Mouse (Mus musculus): ENCODE results near the gene Rtn3. TPM values are rescaled to one million over a fixed set of nuclear protein-coding genes. Genes with fewer than 3 reads are reported as not detected.

The Rtn3 gene
- total and polyA plus RNA-seq, 2 experiments from 2014 or later: 70.4 to 99.7 TPM

DNA sequence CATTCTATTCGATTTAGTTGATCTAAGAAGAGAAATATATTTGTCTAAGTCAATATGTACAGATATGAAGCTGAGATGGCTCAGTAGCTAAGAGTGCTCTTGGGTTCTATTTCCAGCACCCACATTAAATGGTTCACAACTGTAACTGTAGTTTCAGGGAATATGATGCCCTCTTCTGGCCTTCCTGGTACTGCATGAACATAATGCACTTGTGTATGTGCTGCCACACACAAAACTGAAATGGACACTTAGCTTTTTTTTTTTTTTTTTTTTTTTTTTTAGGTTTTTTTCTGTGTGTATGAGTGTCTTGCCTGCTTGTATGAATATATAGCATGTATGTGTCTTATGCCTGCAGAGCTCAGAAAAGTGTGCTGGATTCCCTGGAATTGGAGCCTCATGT, 40.2 kb upstream of the Rtn3 start:
- no peak for ATAC-seq (ENCODE audit: insufficient read depth, low read depth)
- 94% methylated on average over 1 of the region's 1 CpGs for WGBS
- no peak for DNase-seq (ENCODE audit: low spot score)
- Histone ChIP-seq H3K27ac (ENCODE audit: low read depth) (no peak overlapping the region), H3K4me1 (ENCODE audit: control insufficient read depth, insufficient read depth) (no peaks in the 10 kb centered on the region), H3K9me3 (replicated peaks; ENCODE audit: control insufficient read depth, low read length) (no peaks in the 10 kb centered on the region), H3K4me3 (ENCODE audit: low read depth, low read length) (no peak overlapping the region), H3K27me3 (ENCODE audit: control insufficient read depth, insufficient read depth, low read length) (no peaks in the 10 kb centered on the region), H3K36me3 (replicated peaks; ENCODE audit: control insufficient read depth, insufficient read depth, low read length) (peaks cover 68% of the 10 kb centered on the region), H3K4me2 (ENCODE audit: low read depth, low read length) (no peak overlapping the region), H3K9ac (replicated peaks; ENCODE audit: low read depth, low read length) (no peak overlapping the region)
- TF ChIP-seq CTCF (IDR thresholded peaks at IDR 0.05; ENCODE audit: low read depth) (no peak), EP300 (IDR thresholded peaks at IDR 0.05; ENCODE audit: low read depth) (no peak)

DNA sequence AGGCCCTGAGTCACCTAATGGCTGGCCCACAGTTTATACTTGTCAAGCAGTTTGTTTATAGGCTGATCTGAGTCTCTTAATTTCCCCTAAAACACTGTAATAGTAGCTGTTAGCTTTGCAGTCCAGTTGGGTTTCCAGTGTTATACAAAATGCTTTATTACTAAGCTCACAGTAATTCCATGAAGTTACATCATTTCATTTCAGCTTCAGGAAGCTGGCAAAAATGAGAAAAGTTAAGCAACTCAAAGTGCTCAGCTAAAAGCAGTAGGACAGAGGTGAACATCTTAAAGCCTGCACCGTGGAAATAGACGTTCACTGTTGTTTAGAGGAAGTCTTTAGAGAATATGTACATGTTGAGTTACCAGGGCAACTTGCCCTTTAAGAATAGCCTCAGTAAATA, 39.8 kb upstream of the Rtn3 start:
- ATAC-seq (ENCODE audit: insufficient read depth, low read depth): no peak
- Histone ChIP-seq H3K4me3 (ENCODE audit: low read depth, low read length) (no peak overlapping the region), H3K4me2 (ENCODE audit: low read depth, low read length) (no peak overlapping the region), H3K27me3 (ENCODE audit: control insufficient read depth, insufficient read depth, low read length) (no peaks in the 10 kb centered on the region), H3K36me3 (replicated peaks; ENCODE audit: control insufficient read depth, insufficient read depth, low read length) (peaks cover 70% of the 10 kb centered on the region), H3K9ac (replicated peaks; ENCODE audit: low read depth, low read length) (no peak overlapping the region), H3K4me1 (ENCODE audit: control insufficient read depth, insufficient read depth) (no peaks in the 10 kb centered on the region), H3K9me3 (replicated peaks; ENCODE audit: control insufficient read depth, low read length) (no peaks in the 10 kb centered on the region), H3K27ac (ENCODE audit: low read depth) (no peak overlapping the region)
- no peak for DNase-seq (ENCODE audit: low spot score)
- 100% methylated on average over 2 of the region's 2 CpGs for WGBS
- TF ChIP-seq CTCF (IDR thresholded peaks at IDR 0.05; ENCODE audit: low read depth) (no peak), EP300 (IDR thresholded peaks at IDR 0.05; ENCODE audit: low read depth) (no peak)

DNA sequence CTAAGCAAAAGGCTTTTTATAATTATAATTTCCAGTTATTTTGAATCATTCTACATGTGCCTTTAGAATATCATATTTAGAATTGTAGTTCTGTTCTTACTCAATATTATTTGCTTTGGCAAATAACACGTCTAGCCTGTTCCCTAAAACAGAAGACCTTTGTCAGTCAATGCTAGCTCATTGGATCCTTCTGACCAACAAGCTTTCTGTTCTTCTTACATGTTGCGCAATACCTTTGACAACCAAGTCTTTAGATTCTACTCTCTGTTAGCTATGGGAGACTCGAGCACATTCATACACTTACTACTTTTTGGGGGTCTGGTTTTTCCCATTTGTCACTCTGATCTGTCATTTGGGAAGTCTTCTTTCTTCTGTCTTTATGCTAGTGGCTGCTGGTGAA, 38.5 kb upstream of the Rtn3 start:
- Histone ChIP-seq H3K27me3 (ENCODE audit: control insufficient read depth, insufficient read depth, low read length) (no peaks in the 10 kb centered on the region), H3K4me3 (ENCODE audit: low read depth, low read length) (no peak overlapping the region), H3K4me1 (ENCODE audit: control insufficient read depth, insufficient read depth) (no peaks in the 10 kb centered on the region), H3K9ac (replicated peaks; ENCODE audit: low read depth, low read length) (no peak overlapping the region), H3K27ac (ENCODE audit: low read depth) (no peak overlapping the region), H3K9me3 (replicated peaks; ENCODE audit: control insufficient read depth, low read length) (no peaks in the 10 kb centered on the region), H3K4me2 (ENCODE audit: low read depth, low read length) (no peak overlapping the region), H3K36me3 (replicated peaks; ENCODE audit: control insufficient read depth, insufficient read depth, low read length) (peaks cover 73% of the 10 kb centered on the region)
- DNase-seq (ENCODE audit: low spot score) (no peak), ATAC-seq (ENCODE audit: insufficient read depth, low read depth) (no peak)
- no peak for TF ChIP-seq EP300 (IDR thresholded peaks at IDR 0.05; ENCODE audit: low read depth)
- TF ChIP-seq CTCF (IDR thresholded peaks at IDR 0.05; ENCODE audit: low read depth): no peak
- WGBS: 89% methylated on average over 3 of the region's 3 CpGs

DNA sequence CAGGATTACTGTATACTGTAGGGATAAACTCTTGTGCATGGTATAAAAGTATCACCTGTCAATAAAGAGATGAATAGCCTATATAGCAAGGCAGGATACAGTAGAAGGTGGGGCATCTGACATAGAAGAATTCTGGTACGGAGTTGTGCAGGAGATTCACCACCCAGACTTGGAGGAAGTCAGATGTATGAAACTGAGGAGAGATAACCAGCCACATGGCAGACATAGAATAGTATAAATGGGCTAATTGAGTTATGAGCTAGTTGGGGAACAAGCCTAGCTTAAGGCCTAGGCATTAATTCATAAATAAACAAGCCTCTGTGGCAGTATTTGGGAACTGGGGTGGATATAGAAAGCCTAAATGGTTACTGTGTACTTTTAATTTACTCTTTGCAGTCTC, 33.4 kb upstream of the Rtn3 start:
- peaks cover 41% of the 10 kb centered on the region for H3K36me3 ChIP-seq (replicated peaks; ENCODE audit: control insufficient read depth, insufficient read depth, low read length)
- H3K4me2 ChIP-seq (ENCODE audit: low read depth, low read length): no peak overlapping the region
- DNase-seq (ENCODE audit: low spot score): no peak
- H3K27ac ChIP-seq (ENCODE audit: low read depth): no peak overlapping the region
- no peaks in the 10 kb centered on the region for H3K9me3 ChIP-seq (replicated peaks; ENCODE audit: control insufficient read depth, low read length)
- no peak overlapping the region for H3K9ac ChIP-seq (replicated peaks; ENCODE audit: low read depth, low read length)
- no peak overlapping the region for H3K4me3 ChIP-seq (ENCODE audit: low read depth, low read length)
- no peaks in the 10 kb centered on the region for H3K27me3 ChIP-seq (ENCODE audit: control insufficient read depth, insufficient read depth, low read length)
- H3K4me1 ChIP-seq (ENCODE audit: control insufficient read depth, insufficient read depth): no peaks in the 10 kb centered on the region
- WGBS: 82% methylated on average over 1 of the region's 1 CpGs
- no peak for ATAC-seq (ENCODE audit: insufficient read depth, low read depth)
- TF ChIP-seq EP300 (IDR thresholded peaks at IDR 0.05; ENCODE audit: low read depth) (no peak), CTCF (IDR thresholded peaks at IDR 0.05; ENCODE audit: low read depth) (no peak)

DNA sequence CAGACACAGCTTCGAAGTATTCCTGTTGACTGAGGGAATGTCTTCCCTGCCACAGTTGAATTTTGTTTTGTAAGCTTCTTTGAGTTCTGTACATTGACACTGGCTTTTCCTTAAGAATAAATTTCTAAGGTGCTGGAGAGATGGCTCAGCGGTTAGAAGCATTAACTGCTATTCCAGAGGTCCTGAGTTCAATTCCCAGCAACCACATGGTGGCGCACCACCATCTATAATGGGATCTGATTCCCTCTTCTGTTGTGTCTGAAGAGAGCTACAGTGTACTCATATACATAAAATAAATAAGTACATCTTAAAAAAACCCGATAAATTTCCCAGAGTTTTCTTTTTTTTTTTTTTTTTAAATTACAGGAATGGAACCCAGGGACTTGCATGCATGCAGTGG, 24.9 kb upstream of the Rtn3 start:
- ATAC-seq (ENCODE audit: insufficient read depth, low read depth): no peak
- 62% methylated on average over 4 of the region's 4 CpGs for WGBS
- H3K4me2 ChIP-seq (ENCODE audit: low read depth, low read length): no peak overlapping the region

DNA sequence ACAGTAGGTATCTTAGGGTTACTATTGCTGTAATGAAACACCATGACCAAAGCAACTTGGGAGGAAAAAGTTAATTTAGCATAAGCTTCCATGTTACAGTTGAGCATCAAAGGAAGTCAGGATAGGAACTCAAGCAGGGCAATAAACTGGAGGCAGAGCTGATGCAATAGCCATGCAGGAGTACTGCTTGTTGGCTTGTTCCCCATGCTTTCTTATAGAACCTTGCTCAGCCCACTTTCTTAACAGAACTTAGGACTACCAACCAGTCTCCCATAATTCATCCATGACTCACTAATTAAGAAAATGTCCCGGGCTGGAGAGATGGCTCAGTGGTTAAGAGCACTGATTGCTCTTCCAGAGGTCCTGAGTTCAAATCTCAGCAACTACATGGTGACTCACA, 23.2 kb upstream of the Rtn3 start:
- H3K9me3 ChIP-seq (replicated peaks; ENCODE audit: control insufficient read depth, low read length): no peaks in the 10 kb centered on the region
- WGBS: 85% methylated on average over 1 of the region's 1 CpGs
- H3K27me3 ChIP-seq (ENCODE audit: control insufficient read depth, insufficient read depth, low read length): no peaks in the 10 kb centered on the region
- ATAC-seq (ENCODE audit: insufficient read depth, low read depth) (no peak), DNase-seq (ENCODE audit: low spot score) (no peak)
- H3K27ac ChIP-seq (ENCODE audit: low read depth): no peak overlapping the region
- peaks cover 10% of the 10 kb centered on the region; the same call in 1 of the 2 replicates for H3K4me1 ChIP-seq (ENCODE audit: control insufficient read depth, insufficient read depth)
- H3K36me3 ChIP-seq (replicated peaks; ENCODE audit: control insufficient read depth, insufficient read depth, low read length): peaks cover 22% of the 10 kb centered on the region
- no peak overlapping the region for H3K9ac ChIP-seq (replicated peaks; ENCODE audit: low read depth, low read length)
- TF ChIP-seq CTCF (IDR thresholded peaks at IDR 0.05; ENCODE audit: low read depth) (no peak), EP300 (IDR thresholded peaks at IDR 0.05; ENCODE audit: low read depth) (no peak)
- H3K4me3 ChIP-seq (ENCODE audit: low read depth, low read length): no peak overlapping the region
- no peak overlapping the region for H3K4me2 ChIP-seq (ENCODE audit: low read depth, low read length)

More for the DNA sequence above, 24.9 kb upstream of the Rtn3 start:
- Histone ChIP-seq H3K27me3 (ENCODE audit: control insufficient read depth, insufficient read depth, low read length) (no peaks in the 10 kb centered on the region), H3K9ac (replicated peaks; ENCODE audit: low read depth, low read length) (no peak overlapping the region), H3K4me3 (ENCODE audit: low read depth, low read length) (no peak overlapping the region), H3K9me3 (replicated peaks; ENCODE audit: control insufficient read depth, low read length) (no peaks in the 10 kb centered on the region), H3K36me3 (replicated peaks; ENCODE audit: control insufficient read depth, insufficient read depth, low read length) (peaks cover 23% of the 10 kb centered on the region), H3K4me1 (ENCODE audit: control insufficient read depth, insufficient read depth) (peaks cover 10% of the 10 kb centered on the region; the same call in 1 of the 2 replicates), H3K27ac (ENCODE audit: low read depth) (no peak overlapping the region)
- DNase-seq (ENCODE audit: low spot score): no peak
- TF ChIP-seq CTCF (IDR thresholded peaks at IDR 0.05; ENCODE audit: low read depth) (peak; percentile 13; the same call in 1 of the 2 replicates), EP300 (IDR thresholded peaks at IDR 0.05; ENCODE audit: low read depth) (no peak)
